Mouse (Mus musculus) embryonic facial prominence, embryonic 13.5 days (tissue): ENCODE data around the gene Fam196b. TPM values are rescaled to one million over a fixed set of nuclear protein-coding genes. Genes with fewer than 3 reads are reported as not detected.

Source experiments
- ATAC-seq: fragments of 200-750 bp; cut with Nextera tagmentation; 2 replicates; pipeline ENCODE4 v1.8.0; 2017; ENCODE audit warnings: low read depth; ENCODE audit not compliant: insufficient number of reproducible peaks, insufficient read depth, low FRiP score, low TSS enrichment
- H3K27ac ChIP-seq: fragments of 300-500 bp; sonication (generic); 2 replicates; pipeline ENCODE4 v1.5.1; 2015; ENCODE audit warnings: moderate library complexity, mild to moderate bottlenecking, inconsistent platforms
- H3K27me3 ChIP-seq: fragments of 300-500 bp; sonication (generic); 2 replicates; pipeline ENCODE4 v1.6.1; 2015; ENCODE audit warnings: mild to moderate bottlenecking, inconsistent platforms
- H3K36me3 ChIP-seq: fragments of 300-500 bp; sonication (generic); 2 replicates; pipeline ENCODE4 v1.6.1; 2015; ENCODE audit warnings: mild to moderate bottlenecking, inconsistent platforms
- H3K4me1 ChIP-seq: fragments of 300-500 bp; sonication (generic); 2 replicates; pipeline ENCODE4 v1.6.1; 2015; ENCODE audit warnings: inconsistent platforms
- H3K4me2 ChIP-seq: fragments of 300-500 bp; sonication (generic); 2 replicates; pipeline ENCODE4 v1.6.1; 2015; ENCODE audit warnings: moderate library complexity, mild to moderate bottlenecking, inconsistent platforms
- H3K4me3 ChIP-seq: fragments of 300-500 bp; sonication (generic); 2 replicates; pipeline ENCODE4 v1.5.1; 2015; ENCODE audit warnings: mild to moderate bottlenecking, inconsistent platforms
- H3K9ac ChIP-seq: fragments of 300-500 bp; sonication (generic); 2 replicates; pipeline ENCODE4 v1.6.1; 2015; ENCODE audit warnings: mild to moderate bottlenecking, inconsistent platforms
- H3K9me3 ChIP-seq: fragments of 300-500 bp; sonication (generic); 2 replicates; pipeline ENCODE4 v1.6.1; 2016; ENCODE audit warnings: inconsistent platforms
- WGBS: fragments of 180-500 bp; shearing (Covaris S2); methylation state at CpG from one replicate; pipeline ENCODE4 v1.1.7; 2015; ENCODE audit warnings: mixed read lengths; 5-methylcytosine and 5-hydroxymethylcytosine counted together
- polyA plus RNA-seq: library from polyadenylated mRNA; unstranded; fragments of >200 nt; fragmentation: Nextera tagmentation; extraction: Ambion mirVana; gene quantifications from 2 replicates; pipeline ENCODE4 v1.2.1, GENCODE M21; 2015

Gene Fam196b
- polyA plus RNA-seq, 1 experiment from 2014 or later = 2.4 TPM

DNA sequence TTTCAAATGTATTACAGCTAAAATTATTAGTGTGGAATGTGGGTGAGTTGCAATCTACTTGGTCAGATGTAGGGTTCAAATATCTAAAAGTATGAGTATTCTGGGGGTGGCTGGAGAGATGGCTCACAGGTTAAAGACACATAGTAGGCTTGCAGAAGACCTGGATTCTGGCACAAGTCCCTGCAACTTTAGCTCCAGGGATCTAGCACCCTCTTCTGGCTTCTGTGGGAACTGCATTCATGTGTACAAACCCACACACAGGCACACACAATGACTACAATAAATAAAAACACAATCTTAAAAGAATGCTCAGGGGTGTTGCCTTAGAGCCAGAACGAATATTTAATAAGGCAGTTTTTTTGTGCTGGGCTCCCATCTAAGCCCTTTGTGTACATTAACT is 23.3 kb downstream of the Fam196b start:
- Histone ChIP-seq H3K4me2 (no peak overlapping the region), H3K4me3 (no peak overlapping the region), H3K27ac (no peak overlapping the region), H3K9ac (no peak overlapping the region), H3K36me3 (no peaks in the 10 kb centered on the region), H3K27me3 (no peaks in the 10 kb centered on the region), H3K4me1 (peaks cover 22% of the 10 kb centered on the region), H3K9me3 (no peaks in the 10 kb centered on the region)
- WGBS = 88% methylated on average over 1 of the region's 1 CpGs
- ATAC-seq = no peak

DNA sequence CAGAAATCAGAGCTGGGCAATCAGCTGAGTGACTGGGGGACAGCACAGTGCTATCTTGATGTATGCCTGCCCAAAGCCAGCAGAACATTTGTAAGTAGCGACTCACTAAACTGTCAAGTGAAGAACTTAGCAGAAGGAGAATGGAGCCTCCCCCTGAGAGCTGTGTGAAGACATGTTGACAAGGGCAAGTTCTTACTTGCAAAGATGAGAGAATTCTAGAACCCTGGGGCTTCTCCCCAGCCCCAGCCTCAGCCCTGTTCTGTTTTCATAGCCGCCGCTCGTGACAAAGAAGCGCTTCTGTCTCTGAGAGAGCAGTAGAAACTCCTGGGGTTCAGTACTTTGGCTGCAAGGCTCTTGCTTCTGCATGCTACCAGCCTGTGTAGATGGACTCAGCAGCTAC is 25.1 kb downstream of the Fam196b start:
- 68% methylated on average over 5 of the region's 5 CpGs for WGBS
- peaks cover 33% of the 10 kb centered on the region for H3K4me1 ChIP-seq
- no peak overlapping the region for H3K9ac ChIP-seq
- H3K4me2 ChIP-seq = no peak overlapping the region
- H3K27me3 ChIP-seq = no peaks in the 10 kb centered on the region
- no peak for ATAC-seq
- peak overlapping the region; percentile 22; the same call in 1 of the 2 replicates for H3K27ac ChIP-seq
- H3K36me3 ChIP-seq = no peaks in the 10 kb centered on the region
- H3K4me3 ChIP-seq = no peak overlapping the region
- H3K9me3 ChIP-seq = no peaks in the 10 kb centered on the region

DNA sequence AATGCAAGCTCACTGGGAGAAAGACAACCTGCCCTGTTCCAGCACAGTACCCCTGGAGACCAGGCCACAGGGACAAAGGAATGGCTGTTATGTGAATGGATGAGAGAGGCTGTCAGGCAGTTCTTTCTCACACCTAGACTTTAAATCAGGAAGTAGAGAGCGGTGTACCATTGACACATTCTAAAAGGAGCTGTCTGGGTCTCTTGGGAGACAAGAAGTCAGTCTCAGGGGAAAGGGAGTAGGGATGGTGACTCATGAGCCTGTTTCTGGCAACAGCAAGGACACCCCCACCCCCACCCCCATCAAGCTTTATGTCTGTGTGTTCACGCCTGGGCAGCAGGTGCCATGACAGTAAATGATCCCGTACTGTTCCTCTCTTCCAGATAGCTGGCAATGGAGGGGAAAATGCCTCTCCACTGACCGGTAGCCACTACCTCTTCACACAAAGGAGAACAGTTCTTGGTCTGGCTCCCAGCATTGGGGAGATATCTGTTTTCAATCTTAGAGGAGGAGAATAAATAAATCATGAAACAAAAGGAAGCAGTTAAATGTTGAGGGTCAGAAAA is 29.2 kb downstream of the Fam196b start:
- WGBS = 68% methylated on average over 4 of the region's 4 CpGs
- ATAC-seq = no peak

DNA sequence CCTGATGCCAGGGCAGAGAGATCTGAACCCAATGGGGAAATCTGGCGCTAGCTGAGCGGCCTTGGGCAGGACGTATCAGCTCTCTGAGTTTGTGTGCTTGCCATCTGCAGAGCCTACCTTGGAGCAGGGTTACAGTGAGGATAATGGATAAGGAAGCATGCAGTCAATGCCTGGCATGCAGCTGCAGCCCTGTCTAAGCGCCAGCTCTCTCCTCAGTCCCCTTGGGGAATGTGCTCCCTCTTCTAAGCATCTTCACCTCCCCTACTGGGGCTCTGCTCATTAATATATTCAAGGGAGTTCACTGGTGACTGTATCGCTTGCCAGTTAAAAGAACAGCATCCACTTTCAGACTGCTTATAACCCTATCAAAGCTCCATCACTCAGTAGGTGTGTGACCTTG is 29.7 kb downstream of the Fam196b start:
- no peaks in the 10 kb centered on the region for H3K9me3 ChIP-seq
- no peak overlapping the region for H3K9ac ChIP-seq
- H3K4me1 ChIP-seq = peaks cover 46% of the 10 kb centered on the region
- no peak for ATAC-seq
- H3K36me3 ChIP-seq = no peaks in the 10 kb centered on the region
- H3K4me3 ChIP-seq = no peak overlapping the region
- H3K27ac ChIP-seq = no peak overlapping the region
- H3K4me2 ChIP-seq = no peak overlapping the region
- WGBS = 45% methylated on average over 5 of the region's 5 CpGs
- peaks cover 5% of the 10 kb centered on the region; the same call in 1 of the 2 replicates for H3K27me3 ChIP-seq

More for the DNA sequence above, 29.2 kb downstream of the Fam196b start:
- peaks cover 5% of the 10 kb centered on the region; the same call in 1 of the 2 replicates for H3K27me3 ChIP-seq
- peaks cover 42% of the 10 kb centered on the region for H3K4me1 ChIP-seq
- H3K9me3 ChIP-seq = no peaks in the 10 kb centered on the region
- no peaks in the 10 kb centered on the region for H3K36me3 ChIP-seq
- H3K4me2 ChIP-seq = no peak overlapping the region
- H3K9ac ChIP-seq = no peak overlapping the region
- H3K27ac ChIP-seq = no peak overlapping the region
- H3K4me3 ChIP-seq = no peak overlapping the region

DNA sequence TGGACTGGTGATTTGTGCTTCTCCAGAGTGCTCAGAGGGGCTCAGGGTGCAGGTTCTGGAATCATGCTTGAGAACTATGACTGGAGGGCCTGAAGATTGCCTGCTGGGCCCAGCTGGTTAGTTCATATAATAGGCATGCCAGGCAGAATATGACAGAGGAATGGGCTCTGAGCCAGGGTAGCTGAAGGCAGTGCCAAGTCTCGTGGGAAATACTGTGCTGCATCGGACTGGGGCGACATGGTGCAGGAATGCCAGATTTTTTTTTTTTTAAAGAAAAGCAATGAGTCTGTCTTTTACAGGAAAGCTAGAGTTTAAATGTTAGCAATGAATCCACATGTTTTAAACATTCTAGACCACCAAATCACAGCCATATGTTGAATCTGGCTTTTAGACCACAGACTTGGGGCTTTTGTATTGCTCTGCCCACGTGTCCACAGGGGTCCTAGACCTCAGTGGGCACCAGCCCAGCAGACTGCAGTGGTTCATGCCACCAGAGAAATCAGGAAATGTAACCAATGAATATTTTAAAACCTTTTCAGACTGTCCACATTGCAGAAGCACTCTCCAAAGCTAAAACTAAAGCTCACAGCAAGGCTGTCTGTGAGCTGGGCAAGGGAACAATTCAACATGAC is 33.8 kb downstream of the Fam196b start:
- peak overlapping the region; percentile 77 for H3K27ac ChIP-seq
- ATAC-seq = peak; percentile 74; the same call in 1 of the 2 replicates

DNA sequence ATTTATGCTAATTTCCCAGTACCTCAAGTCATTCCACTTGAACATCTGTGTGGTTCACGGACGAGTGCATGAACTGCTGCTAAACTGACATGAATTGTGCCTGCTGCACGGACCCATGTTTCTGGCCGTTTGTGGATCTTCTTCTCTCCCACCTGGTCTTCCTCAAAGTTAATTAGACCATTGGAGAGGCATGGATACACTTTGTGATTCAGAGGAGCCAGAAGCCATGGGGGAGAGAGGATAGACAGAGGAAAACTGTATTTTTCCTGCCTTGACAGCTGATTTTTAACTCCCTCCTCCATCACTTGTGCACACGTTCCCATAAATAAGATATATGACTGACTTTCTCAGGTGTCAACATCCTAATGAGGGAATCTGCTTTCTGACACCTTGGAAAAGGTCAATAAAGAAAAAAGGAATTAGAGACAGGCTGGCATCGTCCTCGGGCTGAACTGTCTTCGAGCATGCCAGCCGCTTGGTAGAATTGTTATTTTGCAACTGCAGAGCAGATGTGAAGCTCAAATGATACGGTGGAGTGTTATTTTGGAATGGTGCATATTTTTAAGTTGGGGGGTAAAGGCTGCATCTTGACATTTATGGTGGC is 34.9 kb downstream of the Fam196b start:
- H3K9me3 ChIP-seq = no peaks in the 10 kb centered on the region
- peaks cover 5% of the 10 kb centered on the region; the same call in 1 of the 2 replicates for H3K27me3 ChIP-seq
- no peak overlapping the region for H3K27ac ChIP-seq
- H3K4me1 ChIP-seq = peaks cover 30% of the 10 kb centered on the region
- H3K4me2 ChIP-seq = no peak overlapping the region
- WGBS = 64% methylated on average over 10 of the region's 10 CpGs
- no peak overlapping the region for H3K4me3 ChIP-seq
- no peak overlapping the region for H3K9ac ChIP-seq
- H3K36me3 ChIP-seq = no peaks in the 10 kb centered on the region
- ATAC-seq = no peak

More for the DNA sequence above, 33.8 kb downstream of the Fam196b start:
- Histone ChIP-seq H3K9ac (no peak overlapping the region), H3K36me3 (no peaks in the 10 kb centered on the region), H3K9me3 (no peaks in the 10 kb centered on the region), H3K4me3 (no peak overlapping the region), H3K4me1 (peaks cover 40% of the 10 kb centered on the region), H3K27me3 (peaks cover 5% of the 10 kb centered on the region; the same call in 1 of the 2 replicates), H3K4me2 (no peak overlapping the region)
- WGBS = 13% methylated on average over 4 of the region's 4 CpGs

DNA sequence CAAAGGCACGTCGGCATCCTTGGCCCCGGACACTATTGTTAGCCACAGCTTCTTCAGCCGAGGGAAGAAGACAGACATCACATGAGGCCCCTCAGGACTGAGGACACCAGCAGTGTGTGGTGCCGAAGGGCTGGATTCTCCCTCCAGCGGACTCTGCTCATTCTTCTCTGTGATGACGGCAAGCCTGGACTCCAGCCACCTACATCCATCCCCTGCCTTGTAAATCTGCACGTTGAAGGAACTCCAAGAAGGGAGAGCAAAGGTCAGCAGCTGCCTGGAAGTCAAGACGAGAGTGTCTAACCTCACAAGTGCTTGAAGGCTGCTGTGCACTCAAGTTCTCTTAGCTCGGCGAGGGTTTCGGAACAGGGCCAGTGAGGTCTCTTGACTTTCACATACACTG is 40.8 kb downstream of the Fam196b start:
- ATAC-seq = no peak
- Histone ChIP-seq H3K4me3 (no peak overlapping the region), H3K27me3 (no peaks in the 10 kb centered on the region), H3K9ac (no peak overlapping the region), H3K4me2 (no peak overlapping the region), H3K27ac (no peak overlapping the region), H3K36me3 (no peaks in the 10 kb centered on the region), H3K9me3 (no peaks in the 10 kb centered on the region), H3K4me1 (no peaks in the 10 kb centered on the region)
- WGBS = 77% methylated on average over 12 of the region's 12 CpGs

DNA sequence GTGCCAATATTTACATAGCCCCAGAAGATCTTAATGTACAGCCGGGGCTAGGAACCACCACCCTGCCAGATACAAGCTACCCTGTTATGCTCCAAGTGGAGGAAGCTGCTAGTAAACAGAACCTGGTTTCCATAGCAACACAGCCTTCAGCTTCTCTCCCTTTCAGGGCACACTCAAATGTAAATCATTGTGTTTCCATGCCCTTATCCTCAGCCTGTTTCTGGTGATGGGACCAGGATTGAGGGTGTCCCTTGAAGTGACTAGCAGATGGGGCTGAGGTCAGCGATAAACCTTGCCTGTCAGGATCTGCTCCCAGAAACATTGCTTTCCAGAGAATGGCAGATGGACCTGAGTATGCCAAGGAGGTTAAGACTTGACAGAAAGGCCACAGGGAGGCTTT is 41.5 kb downstream of the Fam196b start:
- Histone ChIP-seq H3K9me3 (no peaks in the 10 kb centered on the region), H3K4me2 (no peak overlapping the region), H3K36me3 (no peaks in the 10 kb centered on the region), H3K9ac (no peak overlapping the region), H3K4me3 (no peak overlapping the region), H3K27me3 (no peaks in the 10 kb centered on the region), H3K27ac (no peak overlapping the region), H3K4me1 (no peaks in the 10 kb centered on the region)
- WGBS = 49% methylated on average over 2 of the region's 2 CpGs
- ATAC-seq = no peak

DNA sequence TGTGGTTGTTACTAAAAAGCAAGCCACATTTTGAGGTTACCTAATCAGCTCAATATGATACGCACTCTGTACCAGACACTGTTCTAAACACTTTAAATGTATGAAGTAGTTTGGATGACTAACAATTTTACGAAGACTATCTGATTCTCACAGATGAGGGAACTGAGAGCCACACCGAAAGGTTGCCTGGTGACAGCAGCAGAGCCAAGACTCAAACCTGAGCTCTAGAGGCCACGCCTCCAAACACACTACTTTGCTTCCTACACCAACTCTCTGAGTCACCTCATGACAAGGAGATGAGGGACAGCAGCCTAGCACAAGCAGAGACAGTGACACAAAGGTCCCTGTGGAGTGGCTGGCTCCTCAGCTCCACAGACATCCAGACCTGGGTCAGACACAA is 57.6 kb downstream of the Fam196b start:
- Histone ChIP-seq H3K27me3 (no peaks in the 10 kb centered on the region), H3K36me3 (no peaks in the 10 kb centered on the region), H3K4me2 (no peak overlapping the region), H3K9ac (no peak overlapping the region), H3K4me3 (no peak overlapping the region), H3K9me3 (no peaks in the 10 kb centered on the region), H3K4me1 (no peaks in the 10 kb centered on the region), H3K27ac (no peak overlapping the region)
- no peak for ATAC-seq
- 79% methylated on average over 4 of the region's 4 CpGs for WGBS

DNA sequence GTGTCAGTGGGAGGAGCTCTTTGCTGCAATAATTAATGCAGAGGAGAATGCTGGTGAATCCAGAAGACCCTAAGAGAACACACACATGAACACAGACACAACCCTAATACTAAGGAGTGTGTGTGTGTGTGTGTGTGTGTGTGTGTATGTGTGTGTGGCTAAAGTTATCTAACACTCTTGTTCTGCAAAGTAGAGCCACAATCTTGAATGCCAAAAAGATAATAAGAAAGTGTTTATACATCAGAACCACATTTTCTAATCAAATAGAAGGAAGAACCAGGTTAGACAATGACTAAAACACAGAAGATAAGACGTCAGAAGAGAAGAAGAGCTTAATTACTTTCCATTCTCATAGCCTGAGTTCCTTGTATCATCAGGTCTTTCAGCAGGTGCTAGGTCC is 60.9 kb downstream of the Fam196b start:
- ATAC-seq = no peak
- WGBS = 59% methylated on average over 1 of the region's 1 CpGs
- H3K4me2 ChIP-seq = no peak overlapping the region

DNA sequence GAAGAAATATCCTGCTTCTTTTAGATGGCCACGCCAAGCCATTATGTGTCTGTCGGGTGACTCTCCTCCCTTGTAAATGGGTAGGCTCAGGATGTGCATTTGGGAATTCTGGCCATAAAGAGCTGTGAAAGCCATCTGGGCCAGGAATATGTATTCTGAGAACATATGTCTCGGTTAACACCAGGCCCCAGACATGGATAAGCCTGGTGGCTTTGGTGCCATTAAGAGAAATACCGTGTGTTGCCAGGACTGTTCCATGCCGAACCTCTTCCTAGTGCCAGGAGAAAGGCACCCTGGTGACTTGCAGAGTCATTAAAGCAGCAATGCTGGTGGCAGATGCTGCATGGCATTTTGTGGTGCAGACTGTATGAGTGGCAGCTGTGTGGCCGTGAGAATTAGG is 63.0 kb downstream of the Fam196b start:
- WGBS = 83% methylated on average over 6 of the region's 6 CpGs
- Histone ChIP-seq H3K4me1 (no peaks in the 10 kb centered on the region), H3K36me3 (no peaks in the 10 kb centered on the region), H3K27ac (no peak overlapping the region), H3K9me3 (no peaks in the 10 kb centered on the region), H3K4me3 (no peak overlapping the region), H3K9ac (no peak overlapping the region), H3K27me3 (no peaks in the 10 kb centered on the region), H3K4me2 (no peak overlapping the region)
- no peak for ATAC-seq

More for the DNA sequence above, 60.9 kb downstream of the Fam196b start:
- H3K4me3 ChIP-seq = no peak overlapping the region
- no peak overlapping the region for H3K27ac ChIP-seq
- H3K36me3 ChIP-seq = no peaks in the 10 kb centered on the region
- H3K9ac ChIP-seq = no peak overlapping the region
- no peaks in the 10 kb centered on the region for H3K4me1 ChIP-seq
- H3K27me3 ChIP-seq = no peaks in the 10 kb centered on the region
- no peaks in the 10 kb centered on the region for H3K9me3 ChIP-seq

DNA sequence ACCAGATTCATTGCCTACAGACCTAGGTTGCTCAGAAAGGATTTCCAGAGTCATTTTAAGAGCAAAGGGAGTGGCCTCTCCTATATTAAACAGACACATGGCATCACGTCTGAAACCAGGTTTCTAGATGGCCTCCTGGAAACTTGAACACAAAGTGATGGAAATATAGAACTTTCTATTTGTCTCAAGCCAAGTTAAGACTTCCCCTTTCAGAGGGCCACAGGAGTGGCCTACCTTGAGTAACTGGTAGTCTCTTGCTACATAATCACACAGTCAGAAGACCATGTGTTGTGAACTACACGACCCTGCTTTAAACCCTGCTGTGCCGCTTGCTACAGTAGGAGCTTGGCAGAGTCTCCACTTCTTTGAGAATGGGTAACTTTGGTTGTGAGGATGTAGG is 68.9 kb downstream of the Fam196b start:
- no peaks in the 10 kb centered on the region for H3K4me1 ChIP-seq
- H3K9ac ChIP-seq = no peak overlapping the region
- 87% methylated on average over 3 of the region's 3 CpGs for whole genome bisulfite sequencing
- H3K27ac ChIP-seq = no peak overlapping the region
- no peak overlapping the region for H3K4me3 ChIP-seq
- no peak for ATAC-seq
- no peaks in the 10 kb centered on the region for H3K9me3 ChIP-seq
- no peak overlapping the region for H3K4me2 ChIP-seq
- H3K27me3 ChIP-seq = no peaks in the 10 kb centered on the region
- H3K36me3 ChIP-seq = no peaks in the 10 kb centered on the region
